Mouse (Mus musculus): ENCODE data around the gene Gns. TPM values are rescaled to one million over a fixed set of nuclear protein-coding genes. Genes with fewer than 3 reads are reported as not detected.
A peak's percentile ranks its signal among the peaks of the same experiment; 100 is the strongest.

Gns gene
- polyA plus RNA-seq, 1 experiment from 2014 or later, result 37.3 TPM

DNA sequence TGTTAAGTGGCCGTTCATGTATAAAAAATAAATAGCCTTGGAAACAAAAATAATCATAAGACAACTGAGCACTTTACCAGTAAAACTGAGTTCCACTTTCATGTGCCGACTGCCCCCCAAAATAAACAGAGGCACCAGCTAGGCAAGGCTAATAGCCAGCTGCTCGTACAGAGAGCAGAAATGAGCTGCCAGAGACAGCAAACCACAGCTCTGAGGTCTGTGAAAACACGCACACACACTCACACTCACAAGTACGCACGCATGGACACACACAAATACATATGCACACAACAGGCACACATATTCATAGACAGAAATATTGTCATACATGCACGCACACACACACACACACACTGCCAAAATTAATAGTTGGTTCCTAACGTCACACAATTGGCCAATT is 64.7 kb downstream of the Gns start:
- Histone ChIP-seq H3K36me3 (ENCODE audit: control insufficient read depth, insufficient read depth, low read length) (no peaks in the 10 kb centered on the region), H3K9me3 (ENCODE audit: control insufficient read depth, low read length) (no peaks in the 10 kb centered on the region), H3K9ac (ENCODE audit: low read length) (no peak overlapping the region), H3K4me2 (no peak overlapping the region), H3K4me1 (ENCODE audit: control insufficient read depth, insufficient read depth, low read length) (peaks cover 19% of the 10 kb centered on the region), H3K4me3 (ENCODE audit: low read depth, low read length) (no peak overlapping the region), H3K27me3 (ENCODE audit: control insufficient read depth, insufficient read depth, low read length) (no peaks in the 10 kb centered on the region), H3K27ac (ENCODE audit: low read depth, low read length) (no peak overlapping the region)
- ATAC-seq (ENCODE audit: low FRiP score) (no peak), DNase-seq (ENCODE audit: low spot score, missing footprints) (no peak)
- 66% methylated on average over 8 of the region's 8 CpGs for WGBS

DNA sequence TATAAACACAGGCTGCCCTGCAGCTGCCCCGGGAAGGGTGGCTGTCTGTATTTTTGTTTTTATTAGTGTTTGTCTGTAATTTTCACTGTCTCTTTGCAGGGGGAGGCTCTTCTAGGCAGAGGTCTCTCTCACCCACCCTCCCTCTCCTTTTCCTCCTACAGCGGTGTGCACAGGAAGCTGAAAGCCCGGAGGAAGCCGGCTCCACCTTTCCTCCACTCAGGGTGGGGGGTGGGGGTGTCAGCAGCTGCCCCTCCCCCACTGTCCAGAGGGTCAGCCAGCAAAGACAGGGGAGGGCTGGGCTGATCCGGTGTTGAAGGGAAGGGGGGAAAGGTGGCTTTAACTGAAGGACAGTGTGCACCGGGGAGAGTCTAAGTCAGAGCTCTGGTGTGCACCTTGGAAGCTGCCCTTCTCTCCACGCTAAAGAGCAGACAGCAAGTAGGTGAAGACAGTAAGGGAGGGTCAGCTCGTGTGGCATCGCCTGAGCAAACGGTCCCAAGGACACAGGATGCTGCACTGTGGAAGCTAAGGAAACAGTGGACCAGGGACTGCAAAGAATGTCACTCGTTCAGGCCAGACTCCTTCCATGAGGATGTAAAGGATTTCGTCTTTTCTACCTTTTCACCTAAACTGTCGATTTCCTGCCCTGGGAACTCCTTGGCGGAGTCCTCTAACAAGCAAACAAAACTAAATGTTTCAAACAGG is 65.2 kb downstream of the Gns start:
- WGBS, result 30% methylated on average over 14 of the region's 14 CpGs
- no peak overlapping the region for H3K4me2 ChIP-seq
- no peak overlapping the region for H3K27ac ChIP-seq (ENCODE audit: low read depth, low read length)
- H3K9me3 ChIP-seq (ENCODE audit: control insufficient read depth, low read length), result no peaks in the 10 kb centered on the region
- peak; percentile 33; the same call in 1 of the 2 replicates for ATAC-seq (ENCODE audit: low FRiP score)
- no peak for DNase-seq (ENCODE audit: low spot score, missing footprints)
- H3K4me1 ChIP-seq (ENCODE audit: control insufficient read depth, insufficient read depth, low read length), result peaks cover 19% of the 10 kb centered on the region
- no peak overlapping the region for H3K4me3 ChIP-seq (ENCODE audit: low read depth, low read length)
- H3K9ac ChIP-seq (ENCODE audit: low read length), result peak overlapping the region; percentile 17; the same call in 1 of the 2 replicates
- no peaks in the 10 kb centered on the region for H3K36me3 ChIP-seq (ENCODE audit: control insufficient read depth, insufficient read depth, low read length)
- H3K27me3 ChIP-seq (ENCODE audit: control insufficient read depth, insufficient read depth, low read length), result no peaks in the 10 kb centered on the region

DNA sequence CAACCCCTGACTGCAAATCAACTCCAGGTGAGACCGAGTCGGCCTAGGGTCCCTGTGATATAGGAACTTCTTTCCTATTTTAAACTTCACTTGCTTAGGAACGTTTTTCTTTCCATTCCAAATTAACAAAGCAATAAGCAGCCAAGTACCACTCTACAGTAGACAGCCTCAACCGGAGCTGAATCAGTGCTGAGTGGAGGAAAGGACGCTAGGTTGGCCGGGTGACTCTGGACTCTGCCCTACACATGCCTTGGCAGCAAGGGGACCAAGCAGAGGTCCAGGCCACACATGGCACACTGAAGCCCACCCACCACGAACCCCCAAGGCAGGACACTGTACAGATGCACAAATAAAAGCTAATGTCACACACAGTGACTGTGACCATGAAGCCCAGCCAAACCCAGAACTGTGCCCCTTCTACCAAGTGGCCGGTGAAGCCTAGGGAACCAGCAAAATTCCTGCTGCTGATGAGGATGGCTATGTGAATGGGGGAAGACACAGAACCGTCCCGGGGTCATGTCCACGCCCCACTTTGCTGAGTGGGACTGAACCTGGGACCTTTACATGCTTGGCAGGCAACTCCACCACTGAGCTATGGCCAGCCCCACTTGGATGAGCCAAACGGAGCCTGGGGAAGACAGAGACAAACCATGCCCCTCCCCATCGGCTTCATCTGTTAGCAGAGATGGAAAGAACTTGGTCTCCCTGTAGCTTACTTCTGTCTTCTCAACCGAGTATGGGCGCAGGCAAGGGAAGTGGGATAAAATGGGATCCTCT is 66.1 kb downstream of the Gns start:
- no peak for DNase-seq (ENCODE audit: low spot score, missing footprints)
- WGBS, result 80% methylated on average over 15 of the region's 15 CpGs

DNA sequence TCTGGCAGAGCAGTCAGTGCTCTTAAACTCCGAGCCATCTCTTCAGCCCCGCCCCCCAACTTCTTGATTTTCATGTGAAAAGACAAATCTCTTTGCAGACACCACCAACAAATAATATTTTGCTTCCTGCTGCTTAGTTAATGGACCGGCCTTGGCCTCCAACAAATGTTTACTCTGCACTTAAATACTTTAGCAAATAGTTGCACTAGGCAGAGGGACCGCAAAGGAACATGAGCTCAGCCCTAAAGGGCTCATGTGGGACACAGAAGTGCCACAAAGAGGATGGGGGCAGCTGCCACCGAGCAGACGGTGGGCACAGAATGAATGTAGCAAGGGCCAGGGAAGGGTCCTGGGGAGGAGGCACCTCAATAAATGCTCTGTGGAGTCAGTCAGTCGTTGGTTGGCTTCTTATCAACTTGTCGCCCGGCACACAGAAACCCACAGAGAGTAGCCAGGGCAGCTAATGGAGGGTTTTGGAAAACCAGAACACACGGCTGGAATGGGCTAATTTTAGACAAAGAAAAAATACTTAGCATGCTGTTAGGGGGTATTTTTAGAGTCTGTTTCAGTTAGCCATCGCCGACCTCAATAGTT is 67.2 kb downstream of the Gns start:
- WGBS, result 48% methylated on average over 12 of the region's 12 CpGs
- no peak; the same call in 1 of the 2 replicates for ATAC-seq (ENCODE audit: low FRiP score)
- peaks cover 19% of the 10 kb centered on the region for H3K4me1 ChIP-seq (ENCODE audit: control insufficient read depth, insufficient read depth, low read length)

More for the DNA sequence above, 66.1 kb downstream of the Gns start:
- no peaks in the 10 kb centered on the region for H3K36me3 ChIP-seq (ENCODE audit: control insufficient read depth, insufficient read depth, low read length)
- no peaks in the 10 kb centered on the region for H3K9me3 ChIP-seq (ENCODE audit: control insufficient read depth, low read length)
- H3K4me3 ChIP-seq (ENCODE audit: low read depth, low read length), result no peak overlapping the region
- H3K27ac ChIP-seq (ENCODE audit: low read depth, low read length), result no peak overlapping the region
- H3K9ac ChIP-seq (ENCODE audit: low read length), result no peak overlapping the region
- ATAC-seq (ENCODE audit: low FRiP score), result no peak
- H3K4me2 ChIP-seq, result no peak overlapping the region
- peaks cover 19% of the 10 kb centered on the region for H3K4me1 ChIP-seq (ENCODE audit: control insufficient read depth, insufficient read depth, low read length)
- no peaks in the 10 kb centered on the region for H3K27me3 ChIP-seq (ENCODE audit: control insufficient read depth, insufficient read depth, low read length)

DNA sequence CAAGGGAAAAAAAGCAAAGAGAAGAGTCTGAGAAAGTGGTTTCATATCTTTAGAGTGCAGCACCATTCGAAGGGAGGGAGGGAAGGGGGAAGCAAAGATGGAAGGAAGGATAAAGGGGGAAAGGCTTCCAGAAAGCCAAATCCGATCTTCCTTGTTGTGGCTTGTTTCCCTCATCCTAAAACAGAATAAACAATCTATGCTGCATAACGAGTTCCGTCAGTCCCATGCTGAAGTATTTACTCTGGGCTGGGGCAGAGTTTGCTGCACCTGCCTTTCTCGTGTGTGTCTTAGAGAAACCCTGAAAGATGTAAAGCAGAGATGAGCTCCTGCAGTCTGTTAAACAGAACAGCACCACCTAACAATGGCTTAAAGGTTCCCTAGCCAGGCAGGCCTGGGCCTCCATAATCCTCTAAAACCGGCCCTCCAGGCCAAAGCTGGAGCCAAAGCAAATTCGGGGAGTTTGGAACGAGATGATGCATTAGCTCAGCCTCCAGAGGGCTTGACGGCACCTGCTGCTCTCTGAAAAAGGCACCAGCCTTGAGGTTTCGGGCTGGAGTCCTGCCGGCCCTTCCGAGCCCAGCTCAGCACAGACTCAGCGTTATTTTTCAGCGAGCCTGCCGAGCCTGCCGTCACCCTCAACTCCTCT is 67.9 kb downstream of the Gns start:
- Histone ChIP-seq H3K9me3 (ENCODE audit: control insufficient read depth, low read length) (no peaks in the 10 kb centered on the region), H3K4me3 (ENCODE audit: low read depth, low read length) (no peak overlapping the region), H3K27ac (ENCODE audit: low read depth, low read length) (peak overlapping the region; percentile 44), H3K9ac (ENCODE audit: low read length) (peak overlapping the region; percentile 42), H3K4me1 (ENCODE audit: control insufficient read depth, insufficient read depth, low read length) (peaks cover 19% of the 10 kb centered on the region), H3K4me2 (0 out of 2 replicates have a peak overlapping the region, but pooled peaks have one; percentile 22), H3K36me3 (ENCODE audit: control insufficient read depth, insufficient read depth, low read length) (no peaks in the 10 kb centered on the region), H3K27me3 (ENCODE audit: control insufficient read depth, insufficient read depth, low read length) (no peaks in the 10 kb centered on the region)
- ATAC-seq (ENCODE audit: low FRiP score) (peak; percentile 47), DNase-seq (ENCODE audit: low spot score, missing footprints) (peak; percentile 92)
- WGBS, result 15% methylated on average over 16 of the region's 16 CpGs

More for the DNA sequence above, 67.2 kb downstream of the Gns start:
- H3K9ac ChIP-seq (ENCODE audit: low read length), result no peak overlapping the region; the same call in none of the 2 replicates
- no peaks in the 10 kb centered on the region for H3K36me3 ChIP-seq (ENCODE audit: control insufficient read depth, insufficient read depth, low read length)
- no peaks in the 10 kb centered on the region for H3K27me3 ChIP-seq (ENCODE audit: control insufficient read depth, insufficient read depth, low read length)
- no peaks in the 10 kb centered on the region for H3K9me3 ChIP-seq (ENCODE audit: control insufficient read depth, low read length)
- H3K4me3 ChIP-seq (ENCODE audit: low read depth, low read length), result no peak overlapping the region
- no peak for DNase-seq (ENCODE audit: low spot score, missing footprints)
- H3K27ac ChIP-seq (ENCODE audit: low read depth, low read length), result peak overlapping the region; percentile 44; the same call in 1 of the 2 replicates
- H3K4me2 ChIP-seq, result no peak overlapping the region

DNA sequence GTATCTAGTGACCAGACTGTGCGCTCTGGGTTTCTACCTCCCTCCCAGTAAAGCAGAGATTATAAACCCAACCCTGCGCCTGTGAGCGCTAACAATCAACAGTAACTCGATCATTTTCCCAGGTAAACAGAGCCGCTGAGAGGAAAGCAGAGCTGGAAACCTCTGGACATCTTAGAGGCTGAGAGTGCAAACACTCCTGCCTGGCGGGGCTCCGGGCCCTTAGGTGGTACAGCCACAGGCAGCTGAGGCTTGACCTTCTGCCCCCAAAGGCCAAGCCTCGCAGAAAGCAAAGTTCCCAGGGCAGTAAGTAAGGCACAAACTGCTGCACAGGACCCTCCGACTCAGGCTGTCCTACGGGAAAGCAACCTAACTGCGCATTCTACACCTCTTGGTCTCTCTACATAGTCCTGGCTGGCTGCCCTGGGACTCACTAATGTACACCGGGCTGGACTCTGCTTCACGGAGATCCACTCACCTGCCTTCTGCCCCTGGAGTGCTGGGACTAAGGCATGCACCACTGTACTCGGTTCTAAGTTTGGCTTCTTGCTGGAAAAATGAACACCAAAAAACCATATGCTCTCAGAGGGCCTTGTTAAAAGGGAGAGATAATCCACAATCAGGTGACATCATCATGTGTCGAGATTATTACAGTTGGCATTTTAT is 69.7 kb downstream of the Gns start:
- Histone ChIP-seq H3K9me3 (ENCODE audit: control insufficient read depth, low read length) (no peaks in the 10 kb centered on the region), H3K4me1 (ENCODE audit: control insufficient read depth, insufficient read depth, low read length) (peaks cover 19% of the 10 kb centered on the region), H3K9ac (ENCODE audit: low read length) (no peak overlapping the region), H3K27ac (ENCODE audit: low read depth, low read length) (no peak overlapping the region), H3K4me3 (ENCODE audit: low read depth, low read length) (no peak overlapping the region), H3K4me2 (no peak overlapping the region), H3K27me3 (ENCODE audit: control insufficient read depth, insufficient read depth, low read length) (no peaks in the 10 kb centered on the region), H3K36me3 (ENCODE audit: control insufficient read depth, insufficient read depth, low read length) (no peaks in the 10 kb centered on the region)
- WGBS, result 70% methylated on average over 15 of the region's 15 CpGs
- no peak for DNase-seq (ENCODE audit: low spot score, missing footprints)
- no peak for ATAC-seq (ENCODE audit: low FRiP score)

GRCm38 (mm10) chr10:121435546-121436257 is 70.8 kb downstream of the Gns start:
- WGBS, result 66% methylated on average over 28 of the region's 28 CpGs
- ATAC-seq (ENCODE audit: low FRiP score) (no peak), DNase-seq (ENCODE audit: low spot score, missing footprints) (no peak)
- H3K4me2 ChIP-seq, result no peak overlapping the region
- H3K4me1 ChIP-seq (ENCODE audit: control insufficient read depth, insufficient read depth, low read length), result peaks cover 14% of the 10 kb centered on the region
- no peaks in the 10 kb centered on the region for H3K9me3 ChIP-seq (ENCODE audit: control insufficient read depth, low read length)
- H3K9ac ChIP-seq (ENCODE audit: low read length), result no peak overlapping the region
- H3K27me3 ChIP-seq (ENCODE audit: control insufficient read depth, insufficient read depth, low read length), result no peaks in the 10 kb centered on the region
- H3K36me3 ChIP-seq (ENCODE audit: control insufficient read depth, insufficient read depth, low read length), result no peaks in the 10 kb centered on the region
- no peak overlapping the region for H3K27ac ChIP-seq (ENCODE audit: low read depth, low read length)
- no peak overlapping the region for H3K4me3 ChIP-seq (ENCODE audit: low read depth, low read length)

- no peaks in the 10 kb centered on the region for H3K27me3 ChIP-seq (ENCODE audit: control insufficient read depth, insufficient read depth, low read length)
- DNase-seq (ENCODE audit: low spot score, missing footprints) (no peak), ATAC-seq (ENCODE audit: low FRiP score) (no peak)
- no peak overlapping the region for H3K4me2 ChIP-seq
- no peak overlapping the region for H3K4me3 ChIP-seq (ENCODE audit: low read depth, low read length)
- no peaks in the 10 kb centered on the region for H3K36me3 ChIP-seq (ENCODE audit: control insufficient read depth, insufficient read depth, low read length)
- 56% methylated on average over 8 of the region's 8 CpGs for WGBS
- H3K9ac ChIP-seq (ENCODE audit: low read length), result no peak overlapping the region
- peaks cover 14% of the 10 kb centered on the region for H3K4me1 ChIP-seq (ENCODE audit: control insufficient read depth, insufficient read depth, low read length)
- no peaks in the 10 kb centered on the region for H3K9me3 ChIP-seq (ENCODE audit: control insufficient read depth, low read length)
- no peak overlapping the region for H3K27ac ChIP-seq (ENCODE audit: low read depth, low read length)
Measured at GRCm38 (mm10) chr10:121436258-121436645, 71.4 kb downstream of the Gns start.
